Mouse (Mus musculus) C2C12 (cell line): ENCODE measurements around the gene Ankrd27. TPM values are rescaled to one million over a fixed set of nuclear protein-coding genes. Genes with fewer than 3 reads are reported as not detected.

ENCODE experiments used
- H3K27me3 ChIP-seq: one replicate; pipeline ENCODE4 v1.6.1; 2011; ENCODE audit not compliant: control insufficient read depth, insufficient read depth, insufficient read length
- H3K36me3 ChIP-seq: one replicate; pipeline ENCODE4 v1.6.1; 2011; ENCODE audit not compliant: control insufficient read depth, insufficient read depth
- H3K4me3 ChIP-seq: one replicate; pipeline ENCODE4 v1.5.1; 2011; ENCODE audit warnings: mild to moderate bottlenecking, control low read depth; ENCODE audit not compliant: poor library complexity, insufficient read depth, severe bottlenecking
- H3K79me2 ChIP-seq: one replicate; pipeline ENCODE4 v1.6.1; 2011; ENCODE audit not compliant: control insufficient read depth, insufficient read depth
- H3K79me3 ChIP-seq: one replicate; pipeline ENCODE4 v1.6.1; 2011; ENCODE audit warnings: low read depth, control low read depth
- H3ac ChIP-seq: one replicate; pipeline ENCODE3; 2011; ENCODE audit warnings: low read depth; ENCODE audit not compliant: control insufficient read depth, insufficient read length
- CEBPB ChIP-seq: IDR thresholded peaks from one replicate; pipeline ENCODE4 v1.6.1; 2011; ENCODE audit warnings: low read depth, mild to moderate bottlenecking, control low read depth, moderate library complexity
- CTCF ChIP-seq: IDR thresholded peaks from one replicate; pipeline ENCODE4 v1.5.1; 2011; ENCODE audit not compliant: control insufficient read depth, insufficient read depth, insufficient read length
- FOSL1 ChIP-seq: IDR thresholded peaks from one replicate; pipeline ENCODE4 v1.8.0; 2011; ENCODE audit warnings: mild to moderate bottlenecking, low read length; ENCODE audit not compliant: poor library complexity, insufficient read depth, severe bottlenecking
- MAX ChIP-seq: IDR thresholded peaks from one replicate; pipeline ENCODE4 v1.6.1; 2011; ENCODE audit warnings: mild to moderate bottlenecking, control low read depth
- MYOD1 ChIP-seq: IDR thresholded peaks from one replicate; pipeline ENCODE4 v1.6.1; 2011; ENCODE audit warnings: low read depth; ENCODE audit not compliant: control insufficient read depth, insufficient read length
- MYOG ChIP-seq: IDR thresholded peaks from one replicate; pipeline ENCODE4 v1.6.1; 2011; ENCODE audit not compliant: control insufficient read depth, insufficient read length; ENCODE audit errors: extremely low read depth
- USF1 ChIP-seq: IDR thresholded peaks from one replicate; pipeline ENCODE4 v1.6.1; 2011; ENCODE audit warnings: low read depth, mild to moderate bottlenecking, control low read depth, moderate library complexity
- polyA plus RNA-seq: library from polyadenylated mRNA; unstranded; fragments of >200 nt; fragmentation: generic; extraction: Trizol; gene quantifications from one replicate; pipeline ENCODE4 v1.2.1, GENCODE M21; 2012; ENCODE audit warnings: missing spikeins

Gene Ankrd27
- polyA plus RNA-seq, 1 experiment, result 19.5 TPM

- no peak overlapping the region for H3K4me3 ChIP-seq
- H3K36me3 ChIP-seq, result peaks cover 29% of the 10 kb centered on the region
- no peaks in the 10 kb centered on the region for H3K79me2 ChIP-seq
- no peak for TF ChIP-seq USF1
- TF ChIP-seq MAX, result no peak
- TF ChIP-seq CEBPB, result no peak
- no peak for TF ChIP-seq CTCF
- TF ChIP-seq FOSL1, result no peak
- no peak for TF ChIP-seq MYOG
- TF ChIP-seq MYOD1, result no peak
- no peak overlapping the region for H3ac ChIP-seq
- no peaks in the 10 kb centered on the region for H3K79me3 ChIP-seq
- no peaks in the 10 kb centered on the region for H3K27me3 ChIP-seq
Observed at GRCm38 (mm10) chr7:35636229-35636628, 50.2 kb downstream of the Ankrd27 start.

- Histone ChIP-seq H3ac (no peak overlapping the region), H3K79me3 (no peaks in the 10 kb centered on the region), H3K4me3 (no peak overlapping the region), H3K36me3 (peaks cover 34% of the 10 kb centered on the region), H3K79me2 (no peaks in the 10 kb centered on the region), H3K27me3 (no peaks in the 10 kb centered on the region)
- TF ChIP-seq MAX (no peak), MYOD1 (no peak), CTCF (no peak), CEBPB (no peak), USF1 (no peak)
Observed at GRCm38 (mm10) chr7:35636874-35637273, 50.8 kb downstream of the Ankrd27 start.

- Histone ChIP-seq H3K79me3 (no peaks in the 10 kb centered on the region), H3K36me3 (peaks cover 55% of the 10 kb centered on the region), H3ac (no peak overlapping the region), H3K4me3 (no peak overlapping the region), H3K27me3 (no peaks in the 10 kb centered on the region), H3K79me2 (no peaks in the 10 kb centered on the region)
- TF ChIP-seq CEBPB (no peak), MYOD1 (no peak), MAX (no peak), USF1 (no peak), FOSL1 (no peak), CTCF (no peak), MYOG (no peak)
Observed at GRCm38 (mm10) chr7:35640072-35640471, 54.0 kb downstream of the Ankrd27 start.

GRCm38 (mm10) chr7:35646317-35647081 lies 60.5 kb downstream of the Ankrd27 start:
- H3K79me2 ChIP-seq, result peaks cover 20% of the 10 kb centered on the region
- H3K4me3 ChIP-seq, result peak overlapping the region; percentile 78
- H3K36me3 ChIP-seq, result peaks cover 24% of the 10 kb centered on the region
- TF ChIP-seq MAX (no peak), MYOG (no peak), CTCF (no peak), FOSL1 (no peak), MYOD1 (no peak), USF1 (no peak), CEBPB (no peak)
- H3ac ChIP-seq, result peak overlapping the region; percentile 91
- no peaks in the 10 kb centered on the region for H3K27me3 ChIP-seq
- peaks cover 10% of the 10 kb centered on the region for H3K79me3 ChIP-seq

- TF ChIP-seq CTCF (no peak), CEBPB (no peak), USF1 (no peak), FOSL1 (no peak), MYOG (no peak), MAX (no peak), MYOD1 (no peak)
- Histone ChIP-seq H3K27me3 (no peaks in the 10 kb centered on the region), H3K36me3 (peaks cover 21% of the 10 kb centered on the region), H3K4me3 (peak within 1 kb of the TSS; percentile 78), H3K79me2 (peaks cover 20% of the 10 kb centered on the region), H3K79me3 (peaks cover 10% of the 10 kb centered on the region), H3ac (peak within 1 kb of the TSS; percentile 91)
Observed at GRCm38 (mm10) chr7:35647101-35647698, 61.2 kb downstream of the Ankrd27 start, which contains the start of gene Pdcd5. Pdcd5 (minus strand) TSS chr7:35647521.
